Mouse (Mus musculus) liver, adult 2 months (tissue): ENCODE measurements at regions not wholly inside any gene's neighbourhood (a gene's known extent, or its start where the extent isn't known, plus 50 kb on each side); places are given as distances from the start of the nearest gene placed in this dataset.

Experiments used
- CTCF ChIP-seq: fragments of 200-500 bp; IDR thresholded peaks from 2 replicates; pipeline ENCODE4 v1.5.1; 2011; ENCODE audit warnings: low read depth, low read length, control low read depth
- POLR2A ChIP-seq: fragments of 200-500 bp; IDR thresholded peaks from 2 replicates; pipeline ENCODE4 v1.6.1; 2011; ENCODE audit warnings: low read length, control low read depth; ENCODE audit not compliant: insufficient read depth; ENCODE audit errors: extremely low read depth

DNA sequence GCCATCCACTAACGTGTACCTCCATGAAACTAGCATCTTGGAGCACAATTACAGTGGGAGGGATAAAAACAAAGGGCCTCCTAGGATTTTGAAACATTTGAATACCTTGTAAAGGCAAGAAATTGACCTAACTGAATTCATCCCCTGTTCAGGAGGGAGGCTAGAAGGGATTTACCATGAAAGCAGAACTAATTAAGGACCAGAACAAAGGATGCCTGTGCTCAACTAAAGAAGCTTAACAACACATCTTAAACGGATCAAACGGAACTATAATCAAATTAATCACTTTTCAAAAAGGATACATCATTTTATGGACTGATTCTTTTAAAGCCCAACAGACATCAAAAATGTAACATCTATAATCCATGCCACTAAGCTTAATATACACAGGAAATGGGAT lies 590.9 kb upstream of the Robo1 start:
- no peak for TF ChIP-seq POLR2A
- no peak for TF ChIP-seq CTCF
